Mouse (Mus musculus): ENCODE measurements around the gene Cdh12. TPM values are rescaled to one million over a fixed set of nuclear protein-coding genes. Genes with fewer than 3 reads are reported as not detected.
"Not testable (repeated sequence)": the region's sequence is repeated elsewhere in the genome, so short reads cannot be mapped to it uniquely, and the experiment has no call there.

Gene Cdh12
- polyA plus RNA-seq, 2 experiments = 0.16 to 0.29 TPM

DNA sequence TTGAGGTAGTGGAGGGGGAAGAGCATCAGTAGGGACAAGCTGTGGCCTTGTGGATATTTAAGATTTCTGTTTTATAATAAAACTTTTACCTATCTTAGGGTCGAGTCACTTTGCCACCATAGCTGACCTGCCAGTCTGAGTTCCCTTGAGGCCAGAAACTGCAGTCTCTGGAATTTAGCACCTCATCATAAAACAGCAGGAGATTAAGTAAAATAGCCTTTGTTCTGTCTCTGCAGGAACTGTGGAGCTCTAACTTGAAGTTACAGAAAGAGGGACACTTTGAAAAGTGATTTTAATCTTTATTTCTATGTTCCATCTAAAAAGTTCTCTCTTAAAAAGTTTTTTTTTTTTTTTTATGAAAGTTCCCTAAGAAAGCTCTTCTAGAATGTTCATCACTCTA is 736.7 kb downstream of the Cdh12 start:
- Histone ChIP-seq H3K27me3 (ENCODE audit: control insufficient read depth, insufficient read depth, low read length) (no peaks in the 10 kb centered on the region), H3K27ac (replicated peaks; ENCODE audit: low read depth, low read length) (no peak overlapping the region), H3K4me1 (ENCODE audit: control insufficient read depth, insufficient read depth, low read length) (no peaks in the 10 kb centered on the region), H3K9ac (ENCODE audit: low read depth, low read length, severe bottlenecking) (no peak overlapping the region), H3K4me2 (replicated peaks; ENCODE audit: low read depth, low read length, severe bottlenecking) (no peak overlapping the region), H3K36me3 (ENCODE audit: control insufficient read depth, insufficient read depth, low read length) (no peaks in the 10 kb centered on the region), H3K4me3 (replicated peaks; ENCODE audit: low read length) (no peak overlapping the region), H3K9me3 (ENCODE audit: control insufficient read depth, low read length) (no peaks in the 10 kb centered on the region)
- ATAC-seq (ENCODE audit: low FRiP score, low read depth) (no peak), DNase-seq (ENCODE audit: low spot score) (no peak)
- WGBS = 12% methylated on average over 1 of the region's 1 CpGs
- no peak for TF ChIP-seq POLR2A (IDR thresholded peaks at IDR 0.05; ENCODE audit: borderline replicate concordance, extremely low read depth, insufficient read depth, insufficient read length)

DNA sequence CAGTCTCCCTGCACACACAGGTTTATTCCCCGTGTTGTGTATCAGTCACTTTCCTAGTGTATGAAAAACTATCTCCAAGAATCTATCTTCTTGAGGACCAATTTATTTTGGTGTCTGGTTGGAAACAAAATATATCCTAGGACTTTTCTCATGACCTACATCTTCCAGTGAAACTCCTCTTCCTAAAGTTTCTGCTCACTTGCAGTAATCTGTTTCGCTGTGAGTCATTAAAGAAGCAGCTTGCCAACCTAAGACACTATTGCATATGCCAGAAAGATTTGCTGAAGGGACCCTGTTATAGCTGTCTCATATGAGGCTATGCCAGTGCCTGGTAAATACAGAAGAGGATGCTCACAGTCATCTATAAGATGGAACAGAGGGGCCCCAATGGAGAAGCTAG is 761.0 kb downstream of the Cdh12 start:
- H3K27me3 ChIP-seq (ENCODE audit: control insufficient read depth, insufficient read depth, low read length); DNase-seq (ENCODE audit: low spot score); H3K4me3 ChIP-seq (replicated peaks; ENCODE audit: low read length); H3K4me2 ChIP-seq (replicated peaks; ENCODE audit: low read depth, low read length, severe bottlenecking); H3K4me1 ChIP-seq (ENCODE audit: control insufficient read depth, insufficient read depth, low read length); ATAC-seq (ENCODE audit: low FRiP score, low read depth); H3K27ac ChIP-seq (replicated peaks; ENCODE audit: low read depth, low read length); H3K36me3 ChIP-seq (ENCODE audit: control insufficient read depth, insufficient read depth, low read length); H3K9me3 ChIP-seq (ENCODE audit: control insufficient read depth, low read length); H3K9ac ChIP-seq (ENCODE audit: low read depth, low read length, severe bottlenecking): not testable (repeated sequence)
- 86% methylated on average over 2 of the region's 2 CpGs for WGBS

DNA sequence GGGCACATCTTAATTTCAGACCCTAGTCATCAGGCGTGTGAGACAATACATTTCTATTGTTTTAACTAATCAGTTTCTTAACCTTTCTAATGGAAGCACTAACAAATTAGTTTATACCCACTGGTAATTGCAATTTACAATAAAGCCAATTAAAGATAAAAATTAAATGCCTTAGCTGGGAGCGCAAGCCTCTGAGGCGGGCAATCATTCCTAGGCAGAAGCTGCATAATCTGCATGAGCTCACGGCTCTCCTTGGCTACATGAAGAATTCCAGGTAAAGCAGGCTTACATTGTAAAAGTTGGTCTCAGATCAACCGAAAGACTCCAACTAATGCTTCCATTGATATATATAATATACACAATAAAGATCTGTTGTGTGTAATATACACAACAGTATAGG is 773.9 kb downstream of the Cdh12 start:
- H3K9ac ChIP-seq (ENCODE audit: low read depth, low read length, severe bottlenecking) = no peak overlapping the region
- H3K36me3 ChIP-seq (ENCODE audit: control insufficient read depth, insufficient read depth, low read length) = no peaks in the 10 kb centered on the region
- H3K4me3 ChIP-seq (replicated peaks; ENCODE audit: low read length) = no peak overlapping the region
- H3K9me3 ChIP-seq (ENCODE audit: control insufficient read depth, low read length) = no peaks in the 10 kb centered on the region
- no peak for TF ChIP-seq POLR2A (IDR thresholded peaks at IDR 0.05; ENCODE audit: borderline replicate concordance, extremely low read depth, insufficient read depth, insufficient read length)
- no peak for ATAC-seq (ENCODE audit: low FRiP score, low read depth)
- 86% methylated on average over 5 of the region's 5 CpGs for WGBS
- DNase-seq (ENCODE audit: low spot score) = no peak
- no peak overlapping the region for H3K27ac ChIP-seq (replicated peaks; ENCODE audit: low read depth, low read length)
- H3K4me2 ChIP-seq (replicated peaks; ENCODE audit: low read depth, low read length, severe bottlenecking) = no peak overlapping the region
- H3K27me3 ChIP-seq (ENCODE audit: control insufficient read depth, insufficient read depth, low read length) = no peaks in the 10 kb centered on the region
- H3K4me1 ChIP-seq (ENCODE audit: control insufficient read depth, insufficient read depth, low read length) = no peaks in the 10 kb centered on the region

DNA sequence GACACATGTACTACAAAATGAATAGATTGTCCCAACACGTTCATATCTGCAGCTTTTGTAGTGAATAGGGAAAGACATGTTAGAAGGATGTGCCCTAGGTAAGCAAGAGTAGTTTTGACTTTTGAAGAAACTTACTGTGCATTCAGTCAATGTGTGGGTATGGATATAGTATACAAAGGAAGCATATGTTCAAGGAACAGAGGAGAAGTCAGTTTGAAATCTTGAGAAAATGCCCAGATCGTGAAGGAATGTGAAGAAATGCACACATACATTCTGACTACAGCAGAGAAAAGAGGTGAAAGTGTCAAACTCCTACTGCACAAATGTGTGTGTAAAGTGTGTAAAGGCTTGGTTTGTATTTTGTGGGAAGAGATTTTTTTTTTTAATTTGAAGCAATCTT is 812.3 kb downstream of the Cdh12 start:
- no peak for TF ChIP-seq POLR2A (IDR thresholded peaks at IDR 0.05; ENCODE audit: borderline replicate concordance, extremely low read depth, insufficient read depth, insufficient read length)
- H3K4me2 ChIP-seq (replicated peaks; ENCODE audit: low read depth, low read length, severe bottlenecking) = no peak overlapping the region
- no peak overlapping the region for H3K27ac ChIP-seq (replicated peaks; ENCODE audit: low read depth, low read length)
- DNase-seq (ENCODE audit: low spot score) (no peak), ATAC-seq (ENCODE audit: low FRiP score, low read depth) (no peak)
- no peaks in the 10 kb centered on the region for H3K9me3 ChIP-seq (ENCODE audit: control insufficient read depth, low read length)
- no peak overlapping the region for H3K4me3 ChIP-seq (replicated peaks; ENCODE audit: low read length)
- H3K4me1 ChIP-seq (ENCODE audit: control insufficient read depth, insufficient read depth, low read length) = no peaks in the 10 kb centered on the region
- WGBS = 80% methylated on average over 2 of the region's 2 CpGs
- no peaks in the 10 kb centered on the region for H3K27me3 ChIP-seq (ENCODE audit: control insufficient read depth, insufficient read depth, low read length)
- H3K9ac ChIP-seq (ENCODE audit: low read depth, low read length, severe bottlenecking) = no peak overlapping the region
- H3K36me3 ChIP-seq (ENCODE audit: control insufficient read depth, insufficient read depth, low read length) = no peaks in the 10 kb centered on the region

DNA sequence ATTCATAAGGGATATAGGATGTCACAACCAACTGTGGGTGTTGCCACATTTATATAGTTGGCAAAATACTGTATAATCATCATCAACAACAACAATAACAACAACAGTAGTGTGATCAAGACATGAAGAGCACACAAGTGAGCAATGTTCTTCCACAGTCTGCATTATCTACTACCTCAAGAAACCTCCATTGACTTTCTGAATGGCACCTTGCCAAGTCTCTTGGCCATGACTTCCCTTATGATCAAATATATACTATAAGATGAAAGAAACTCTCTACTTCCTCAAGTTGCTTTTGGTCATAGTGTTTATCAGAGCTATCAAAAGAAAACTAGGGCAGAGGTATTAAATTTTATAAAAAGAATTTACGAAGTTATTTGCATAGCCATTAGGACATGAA is 820.8 kb downstream of the Cdh12 start:
- no peak overlapping the region for H3K27ac ChIP-seq (replicated peaks; ENCODE audit: low read depth, low read length)
- WGBS = 84% methylated on average over 1 of the region's 1 CpGs
- ATAC-seq (ENCODE audit: low FRiP score, low read depth) (no peak), DNase-seq (ENCODE audit: low spot score) (no peak)
- H3K9ac ChIP-seq (ENCODE audit: low read depth, low read length, severe bottlenecking) = no peak overlapping the region
- TF ChIP-seq POLR2A (IDR thresholded peaks at IDR 0.05; ENCODE audit: borderline replicate concordance, extremely low read depth, insufficient read depth, insufficient read length) = no peak
- no peaks in the 10 kb centered on the region for H3K27me3 ChIP-seq (ENCODE audit: control insufficient read depth, insufficient read depth, low read length)
- H3K4me1 ChIP-seq (ENCODE audit: control insufficient read depth, insufficient read depth, low read length) = no peaks in the 10 kb centered on the region
- H3K9me3 ChIP-seq (ENCODE audit: control insufficient read depth, low read length) = no peaks in the 10 kb centered on the region
- no peaks in the 10 kb centered on the region for H3K36me3 ChIP-seq (ENCODE audit: control insufficient read depth, insufficient read depth, low read length)
- no peak overlapping the region for H3K4me3 ChIP-seq (replicated peaks; ENCODE audit: low read length)
- no peak overlapping the region for H3K4me2 ChIP-seq (replicated peaks; ENCODE audit: low read depth, low read length, severe bottlenecking)

DNA sequence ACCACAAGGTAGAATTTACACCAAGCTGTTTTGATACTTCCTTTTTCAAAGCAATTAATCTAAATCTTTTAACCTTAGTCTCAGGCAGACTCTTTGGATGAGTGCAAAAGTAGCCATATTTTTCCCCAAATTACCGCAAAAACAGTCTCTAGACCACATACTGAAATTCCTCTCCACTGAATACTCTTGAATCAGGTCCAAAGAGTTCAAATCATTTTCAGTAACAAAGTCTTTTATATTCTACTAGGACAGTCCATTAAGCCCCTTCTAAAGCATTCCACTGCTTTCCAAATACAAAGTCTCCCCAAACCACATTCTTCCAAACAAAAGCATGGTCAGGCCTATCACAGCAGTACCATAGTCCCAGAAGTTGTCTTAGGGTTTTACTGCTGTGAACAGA is 848.0 kb downstream of the Cdh12 start:
- Histone ChIP-seq H3K4me1 (ENCODE audit: control insufficient read depth, insufficient read depth, low read length) (no peaks in the 10 kb centered on the region), H3K27me3 (ENCODE audit: control insufficient read depth, insufficient read depth, low read length) (no peaks in the 10 kb centered on the region), H3K4me2 (replicated peaks; ENCODE audit: low read depth, low read length, severe bottlenecking) (no peak overlapping the region), H3K27ac (replicated peaks; ENCODE audit: low read depth, low read length) (no peak overlapping the region), H3K9me3 (ENCODE audit: control insufficient read depth, low read length) (no peaks in the 10 kb centered on the region), H3K4me3 (replicated peaks; ENCODE audit: low read length) (no peak overlapping the region), H3K36me3 (ENCODE audit: control insufficient read depth, insufficient read depth, low read length) (no peaks in the 10 kb centered on the region), H3K9ac (ENCODE audit: low read depth, low read length, severe bottlenecking) (no peak overlapping the region)
- DNase-seq (ENCODE audit: low spot score) (no peak), ATAC-seq (ENCODE audit: low FRiP score, low read depth) (no peak)
- TF ChIP-seq POLR2A (IDR thresholded peaks at IDR 0.05; ENCODE audit: borderline replicate concordance, extremely low read depth, insufficient read depth, insufficient read length) = no peak
- WGBS = 95% methylated on average over 1 of the region's 1 CpGs

Measured in limb, embryonic 14.5 days (tissue).